Mouse (Mus musculus): ENCODE data around the gene Spry2.

Spry2 gene

GRCm38 (mm10) chr14:105892941-105893622, 3.5 kb downstream of the Spry2 start:
- peak; percentile 37 for DNase-seq (ENCODE audit: low spot score)

GRCm38 (mm10) chr14:105890516-105891231, 5.9 kb downstream of the Spry2 start:
- no peak for DNase-seq (ENCODE audit: low spot score)

GRCm38 (mm10) chr14:105886643-105887374, 9.8 kb downstream of the Spry2 start:
- no peak for DNase-seq (ENCODE audit: low spot score)

GRCm38 (mm10) chr14:105885249-105885648, 11.4 kb downstream of the Spry2 start:
- DNase-seq (ENCODE audit: low spot score) = no peak

GRCm38 (mm10) chr14:105883215-105883614, 13.4 kb downstream of the Spry2 start:
- DNase-seq (ENCODE audit: low spot score) = no peak

DNA sequence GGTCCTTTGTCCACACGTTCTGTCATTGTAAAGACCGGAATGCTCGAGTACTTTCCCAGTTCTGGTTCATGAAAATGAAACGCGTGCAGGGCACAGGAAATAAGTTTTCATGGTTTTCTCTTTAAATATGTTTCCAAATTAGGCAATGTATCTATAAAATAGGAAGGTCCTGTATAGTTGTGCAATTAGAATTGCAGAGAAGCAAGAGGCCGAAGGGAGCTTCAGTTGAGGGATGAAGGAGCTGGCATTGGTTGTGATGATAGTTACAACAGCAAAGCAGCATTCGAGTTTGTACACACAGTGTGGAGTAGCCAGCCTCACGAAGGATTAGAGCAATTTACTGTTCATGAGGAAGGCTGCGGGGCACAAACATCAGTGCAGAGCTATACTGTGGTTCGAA, 18.3 kb downstream of the Spry2 start:
- DNase-seq (ENCODE audit: low spot score) = no peak

DNA sequence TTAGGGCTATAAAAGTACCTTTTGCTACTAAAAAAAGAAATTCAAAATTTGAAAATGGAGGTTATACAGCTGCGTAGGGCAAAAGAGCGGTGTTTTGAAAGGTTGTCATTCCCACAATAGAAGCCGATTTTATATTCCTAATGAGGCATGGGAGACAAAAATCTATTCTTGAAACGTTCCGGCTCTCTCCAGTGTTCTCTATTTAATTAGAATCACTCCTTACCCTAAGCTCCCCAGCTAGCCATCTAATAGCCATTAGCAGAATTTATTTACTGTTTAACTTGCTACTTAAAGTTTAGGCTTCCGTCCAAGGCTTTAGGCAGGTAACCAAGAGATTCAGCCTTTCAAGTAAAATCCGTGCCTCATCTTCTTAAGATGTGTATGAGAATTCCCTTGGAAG, 20.2 kb downstream of the Spry2 start:
- no peak for DNase-seq (ENCODE audit: low spot score)

DNA sequence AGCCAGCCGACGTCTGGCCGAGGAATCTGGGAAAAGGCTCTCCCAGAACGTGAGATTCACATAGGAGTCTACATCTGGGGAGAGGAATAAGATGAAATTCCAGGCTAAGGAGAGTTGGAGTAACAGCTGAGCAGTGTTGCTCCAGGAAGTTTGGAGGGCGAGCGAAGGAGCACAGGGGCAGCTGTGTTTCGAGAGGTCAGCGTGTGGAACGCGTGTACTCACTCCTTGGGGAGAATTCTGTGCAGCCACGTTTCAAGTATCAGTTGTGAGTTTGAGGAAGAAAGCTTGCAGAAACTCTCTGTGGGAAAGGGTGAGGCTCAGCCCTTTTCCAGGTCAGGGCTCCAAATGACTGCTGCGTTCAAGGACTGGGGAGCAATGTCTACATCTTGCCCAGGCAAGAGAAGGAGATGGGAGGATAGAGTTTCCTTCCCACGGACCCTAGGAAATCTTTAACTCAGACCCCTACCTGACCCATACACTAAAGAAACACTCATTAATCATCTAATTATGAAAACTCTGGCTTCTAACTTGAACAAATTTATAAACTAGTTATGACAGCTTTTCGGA, 26.2 kb downstream of the Spry2 start:
- DNase-seq (ENCODE audit: low spot score) = no peak

DNA sequence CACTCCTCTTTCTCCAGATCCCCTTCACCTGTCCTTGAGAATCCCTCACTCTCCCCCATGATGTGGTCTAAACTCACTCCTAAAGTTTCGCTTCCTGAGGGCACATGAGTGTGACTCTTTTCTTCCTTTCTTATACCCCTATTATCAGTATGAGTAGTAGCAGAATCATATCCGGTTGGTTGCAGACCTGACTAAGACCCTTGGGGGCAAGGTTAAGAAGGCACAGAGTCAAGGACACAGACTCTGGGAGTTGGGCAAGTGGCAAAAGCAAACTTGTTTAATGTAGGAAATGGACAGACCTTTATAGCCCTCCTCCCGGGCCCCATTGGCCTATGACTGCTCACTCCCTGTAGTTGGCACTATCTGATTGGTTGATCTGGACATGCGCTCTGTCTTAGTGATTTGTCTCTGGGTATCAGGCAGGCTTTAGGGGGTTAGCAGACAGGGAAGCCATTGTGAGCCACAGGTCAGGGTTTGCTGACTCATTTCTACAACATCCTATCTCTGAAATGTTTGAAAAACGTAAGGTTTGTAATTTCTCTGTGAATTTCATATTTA, 31.2 kb downstream of the Spry2 start:
- no peak for DNase-seq (ENCODE audit: low spot score)

DNA sequence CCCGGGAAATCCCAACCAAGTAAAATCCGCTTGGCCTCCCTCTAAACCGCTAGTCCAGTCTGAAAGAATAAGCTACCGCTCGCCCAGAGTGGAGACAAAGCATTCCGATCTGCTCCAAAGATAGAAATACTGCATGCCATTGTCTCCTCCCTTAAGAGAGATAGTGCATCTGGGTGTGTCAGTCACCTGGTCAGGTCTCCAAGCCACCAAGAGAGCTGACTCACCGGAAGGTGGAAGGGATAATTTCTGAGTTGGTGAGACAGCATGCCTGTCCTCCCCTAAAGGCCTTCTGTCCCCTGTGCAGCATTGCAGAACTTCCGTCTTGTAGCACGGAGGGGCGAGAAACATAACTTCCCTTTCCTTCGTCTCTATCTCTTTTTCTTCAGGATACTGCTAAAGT, 34.4 kb downstream of the Spry2 start:
- no peak for DNase-seq (ENCODE audit: low spot score)

DNA sequence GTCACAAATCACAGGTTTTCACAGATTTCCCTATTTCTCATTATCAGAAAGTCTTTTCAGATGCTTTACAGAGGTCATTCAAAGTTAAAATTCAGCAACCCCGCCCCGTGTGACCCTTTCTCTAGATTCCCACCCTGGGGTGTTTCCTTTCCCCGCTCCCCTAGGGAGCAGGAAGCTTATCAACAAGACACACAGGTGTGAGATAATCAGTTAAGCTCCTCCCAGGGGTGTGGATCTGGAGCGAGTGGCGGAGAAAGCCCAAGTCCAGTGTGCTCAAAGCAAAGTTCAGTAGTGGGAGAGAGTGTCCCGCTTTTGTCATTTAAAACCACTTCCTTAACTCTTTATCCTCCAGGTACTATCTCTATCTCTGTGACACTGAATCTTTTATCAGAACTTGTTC, 35.7 kb downstream of the Spry2 start:
- no peak for DNase-seq (ENCODE audit: low spot score)

- DNase-seq (ENCODE audit: low spot score) = no peak
These were observed 36.3 kb downstream of the Spry2 start for GRCm38 (mm10) chr14:105860276-105860675.

- DNase-seq (ENCODE audit: low spot score) = no peak
These were observed 36.7 kb downstream of the Spry2 start for GRCm38 (mm10) chr14:105859876-105860275.

- no peak for DNase-seq (ENCODE audit: low spot score)
These were observed 37.3 kb downstream of the Spry2 start for GRCm38 (mm10) chr14:105859368-105859767.

- DNase-seq (ENCODE audit: low spot score) = no peak
These were observed 37.7 kb downstream of the Spry2 start for GRCm38 (mm10) chr14:105858935-105859334.

DNA sequence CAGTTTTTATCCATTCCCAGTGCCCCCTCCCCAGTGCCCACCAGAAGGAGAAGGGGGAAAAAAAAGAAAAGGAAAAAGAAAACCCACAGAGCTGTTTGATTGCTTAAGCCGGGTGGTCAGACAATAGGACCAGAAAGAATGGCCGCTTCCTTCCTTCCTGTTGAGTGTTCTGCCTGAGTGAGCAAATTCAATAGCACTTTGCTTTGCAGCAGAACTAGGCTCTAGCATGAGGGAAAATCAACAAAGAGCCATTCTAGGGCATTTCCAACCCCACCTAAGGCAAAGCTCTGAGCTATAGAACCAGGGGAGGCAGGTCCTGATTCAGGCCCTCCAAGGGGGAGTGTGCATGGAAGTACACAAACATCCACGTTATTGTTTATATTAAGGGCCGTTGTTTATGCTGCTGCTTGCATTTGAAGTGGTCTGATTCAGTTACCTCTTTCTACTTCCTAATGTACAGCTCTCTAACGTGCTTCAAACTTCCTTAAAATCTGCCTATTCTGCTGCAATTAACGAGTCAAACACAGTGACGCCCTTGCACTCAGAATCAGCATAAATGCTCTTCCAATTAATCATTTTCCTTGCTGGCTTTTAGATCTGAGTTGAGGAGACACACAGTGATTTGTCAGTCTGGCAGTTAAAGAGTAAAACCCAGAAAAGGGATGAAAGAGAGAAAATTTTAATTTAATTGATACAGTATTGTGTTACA, 45.1 kb downstream of the Spry2 start:
- DNase-seq (ENCODE audit: low spot score) = no peak

All from layer of hippocampus, adult 11-12 months (tissue).